7 mouse cellular contexts compared by ENCODE assay signal in the genomic region with DNA sequence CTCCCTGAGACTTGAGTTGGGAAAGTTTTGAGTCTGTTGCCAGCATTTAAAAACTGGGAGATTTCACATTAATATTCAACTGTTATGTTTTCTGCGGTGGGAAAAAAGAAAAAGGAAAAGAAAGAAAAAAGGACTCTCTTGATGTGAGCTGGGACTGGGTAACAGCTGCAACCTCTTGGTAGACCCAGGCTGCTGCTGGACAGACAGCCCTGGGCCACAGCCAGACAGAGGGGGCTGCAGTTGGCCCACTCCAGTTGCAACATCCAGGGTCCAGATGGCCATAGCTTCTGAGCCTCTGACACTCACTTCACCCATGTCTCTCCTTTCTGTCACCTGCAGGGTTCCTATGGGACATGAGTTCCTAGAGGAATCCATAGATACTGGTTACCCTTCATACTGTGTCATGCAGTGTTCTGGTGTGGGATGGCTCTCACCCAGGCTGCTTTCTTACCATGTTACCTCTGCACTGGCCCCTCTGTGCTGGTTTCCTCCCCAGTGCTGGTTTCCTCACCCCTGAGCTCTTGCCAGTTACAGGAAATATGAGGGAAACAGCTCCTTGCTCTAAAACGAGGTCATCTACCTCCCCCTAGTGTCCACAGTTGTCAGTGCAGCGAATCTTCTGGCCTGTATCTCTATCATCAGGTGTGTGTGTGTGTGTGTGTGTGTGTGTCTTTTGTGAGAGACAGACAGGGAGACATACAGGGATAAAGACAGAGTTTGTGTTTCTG. TPM values are rescaled to one million over a fixed set of nuclear protein-coding genes. Genes with fewer than 3 reads are reported as not detected.
DNase-seq lines count a peak whose midpoint lies in the region; ATAC-seq and TF ChIP-seq lines count a peak whose summit lies in the region.

No protein-coding gene starts in this region.

- TF ChIP-seq CTCF in intestine, postnatal 0 days (IDR thresholded peaks at IDR 0.05; ENCODE audit: low read depth): peak; percentile 96

- 19% methylated on average over 3 of the region's 3 CpGs for WGBS in intestine, postnatal 0 days
- WGBS in midbrain, embryonic 11.5 days: 10% methylated on average over 3 of the region's 3 CpGs

- DNase-seq in adrenal gland, adult 8-10 months: peak; percentile 64
- DNase-seq in embryo, embryonic 9.5 days (ENCODE audit: extremely low spot score): peak; percentile 75
- DNase-seq in left cerebral cortex, postnatal 36 days (ENCODE audit: low spot score in 2 of 2): peak; percentile 69 to 77
- peak; percentile 98 for DNase-seq in midbrain, embryonic 11.5 days (ENCODE audit: low spot score, missing footprints)
- peak; percentile 77 for DNase-seq in spleen, adult 12 weeks (ENCODE audit: low spot score)

- intact Hi-C loops in left cerebral cortex, postnatal 36 days (cut with DNase I): loop anchor here (1.0 to 10.0 kb wide), 3 partner anchors 50 to 344 kb away; no protein-coding TSS in a partner anchor

- H3K9me3 ChIP-seq in intestine, postnatal 0 days (ENCODE audit: control insufficient read depth): no peaks in the 10 kb centered on the region
- no peaks in the 10 kb centered on the region for H3K9me3 ChIP-seq in midbrain, embryonic 11.5 days (ENCODE audit: control insufficient read depth, low read length)

- no peak overlapping the region for H3K9ac ChIP-seq in intestine, postnatal 0 days (ENCODE audit: low read depth, low read length)
- H3K9ac ChIP-seq in midbrain, embryonic 11.5 days (ENCODE audit: low read length): no peak overlapping the region

- peak; percentile 69 for ATAC-seq in granulocyte monocyte progenitor cell, adult 5-6 weeks (replicated peaks; ENCODE audit: poor library complexity, severe bottlenecking)
- ATAC-seq in intestine, postnatal 0 days: peak; percentile 25; the same call in 1 of the 2 replicates
- peak; percentile 38; the same call in 1 of the 2 replicates for ATAC-seq in midbrain, embryonic 11.5 days (ENCODE audit: low FRiP score)

- peak overlapping the region; percentile 31; the same call in 1 of the 2 replicates for H3K4me3 ChIP-seq in intestine, postnatal 0 days (ENCODE audit: low read depth, low read length)
- no peak overlapping the region for H3K4me3 ChIP-seq in midbrain, embryonic 11.5 days (ENCODE audit: low read depth, low read length)

- 0 out of 2 replicates have a peak, but pooled peaks cover 10% of the 10 kb centered on the region for H3K4me1 ChIP-seq in intestine, postnatal 0 days (replicated peaks; ENCODE audit: control insufficient read depth, insufficient read depth, low read length)
- H3K4me1 ChIP-seq in midbrain, embryonic 11.5 days (ENCODE audit: control insufficient read depth, insufficient read depth, low read length): peaks cover 8% of the 10 kb centered on the region

- H3K4me2 ChIP-seq in intestine, postnatal 0 days (replicated peaks; ENCODE audit: low read depth): peak overlapping the region; percentile 66
- H3K4me2 ChIP-seq in midbrain, embryonic 11.5 days: no peak overlapping the region

- no peaks in the 10 kb centered on the region for H3K36me3 ChIP-seq in intestine, postnatal 0 days (ENCODE audit: control insufficient read depth, insufficient read depth)
- no peaks in the 10 kb centered on the region for H3K36me3 ChIP-seq in midbrain, embryonic 11.5 days (ENCODE audit: control insufficient read depth, insufficient read depth, low read length)

- H3K27me3 ChIP-seq in intestine, postnatal 0 days (replicated peaks; ENCODE audit: control insufficient read depth, insufficient read depth, low read length): 0 out of 2 replicates have a peak, but pooled peaks cover 4% of the 10 kb centered on the region
- H3K27me3 ChIP-seq in midbrain, embryonic 11.5 days (ENCODE audit: control insufficient read depth, insufficient read depth, low read length): no peaks in the 10 kb centered on the region; the same call in 1 of the 2 replicates

- no peak overlapping the region for H3K27ac ChIP-seq in intestine, postnatal 0 days (ENCODE audit: low read depth, low read length)
- H3K27ac ChIP-seq in midbrain, embryonic 11.5 days (ENCODE audit: low read depth, low read length): no peak overlapping the region

RNA-seq across cellular contexts. Expression of gene Cd82, which starts 8.1 kb away (rescaled TPM):
- total RNA-seq in adrenal gland, adult 8-10 months (2022): 100 to 1,000 TPM in 1 of 4 experiments, 10 to 100 TPM in 3; 74.6 to 101 (median 78.3) TPM
- 17.7 and 22.8 TPM in 2 replicates for total RNA-seq in granulocyte monocyte progenitor cell, adult 5-6 weeks (2014; fragmentation: Nextera tagmentation)
- 11.3 and 23.5 TPM in 2 replicates for total RNA-seq in granulocyte monocyte progenitor cell, adult 5-6 weeks (2017)
- 184 and 199 TPM in 2 replicates for polyA plus RNA-seq in intestine, postnatal 0 days (2015; fragmentation: Nextera tagmentation; extraction: Ambion mirVana)
- total RNA-seq in left cerebral cortex, postnatal 36 days (2021): 10 to 100 TPM; 16.7 to 19.4 TPM
- polyA plus RNA-seq in midbrain, embryonic 11.5 days (2014; fragmentation: Nextera tagmentation; extraction: Ambion mirVana): 3.7 and 4.0 TPM in 2 replicates
